Mouse (Mus musculus) B cell, adult 2 months (primary cell): ENCODE results near the gene Gm3317.
"Not testable (repeated sequence)": the region's sequence is repeated elsewhere in the genome, so short reads cannot be mapped to it uniquely, and the experiment has no call there.

Experiments
- DNase-seq, 2 experiments: peaks; one replicate each; pipeline ENCODE4 v3.0.0; 2022

Gm3317 gene

GRCm38 (mm10) chr14:5164235-5164634 lies at the start of gene Gm3317:
Gene Gm3317 (plus strand): TSS chr14:5164535.
- DNase-seq, result not testable (repeated sequence)

DNA sequence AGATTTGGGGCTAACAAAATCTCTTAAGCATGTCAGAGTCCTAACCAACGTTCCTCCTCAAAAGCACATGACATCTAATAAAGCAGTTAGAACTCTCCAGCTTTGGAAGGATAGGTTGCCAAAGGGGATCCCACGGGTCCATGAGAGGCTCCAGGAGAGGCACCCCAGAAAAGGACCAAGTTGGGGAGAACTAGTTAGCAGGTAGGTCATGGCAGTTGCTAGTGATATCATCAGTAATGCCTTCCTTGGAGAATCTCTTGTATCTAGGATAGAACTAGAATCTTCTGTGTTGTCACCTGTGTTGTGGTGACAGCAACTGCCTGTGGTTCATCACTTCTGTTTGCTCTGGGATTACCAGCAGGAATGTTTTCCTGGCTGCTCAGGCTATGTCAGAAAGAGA lies 33.1 kb upstream of the Gm3317 start, which contains the start of gene Gm8279:
TSS of gene Gm8279 (plus strand) at position 301 of the 400 bp plus-strand sequence.
- not testable (repeated sequence) for DNase-seq

- DNase-seq, result not testable (repeated sequence)
These were observed 21.2 kb downstream of the Gm3317 start, which contains the start of gene Gm8271 for GRCm38 (mm10) chr14:5185493-5185892. Gene Gm8271 (plus strand): TSS chr14:5185793.
